Mouse (Mus musculus): ENCODE data around the gene Cars.

The Cars gene

GRCm38 (mm10) chr7:143513763-143514415 is 86.0 kb downstream of the Cars start:
- no peak for DNase-seq (ENCODE audit: low read depth in 2 of 2, low spot score in 2 of 2)

GRCm38 (mm10) chr7:143511335-143511712 is 88.6 kb downstream of the Cars start:
- no peak for DNase-seq (ENCODE audit: low read depth in 2 of 2, low spot score in 2 of 2)

GRCm38 (mm10) chr7:143510593-143511334 is 89.1 kb downstream of the Cars start:
- DNase-seq (ENCODE audit: low read depth in 2 of 2, low spot score in 2 of 2) = no peak

- DNase-seq (ENCODE audit: low read depth in 2 of 2, low spot score in 2 of 2) = no peak
Measured at GRCm38 (mm10) chr7:143509566-143509965, 90.3 kb downstream of the Cars start.
